Mouse (Mus musculus): ENCODE results near the gene Gpx8. TPM values are rescaled to one million over a fixed set of nuclear protein-coding genes. Genes with fewer than 3 reads are reported as not detected.
A peak's percentile ranks its signal among the peaks of the same experiment; 100 is the strongest.

The Gpx8 gene
- polyA plus RNA-seq, 1 experiment, result 10.7 TPM

DNA sequence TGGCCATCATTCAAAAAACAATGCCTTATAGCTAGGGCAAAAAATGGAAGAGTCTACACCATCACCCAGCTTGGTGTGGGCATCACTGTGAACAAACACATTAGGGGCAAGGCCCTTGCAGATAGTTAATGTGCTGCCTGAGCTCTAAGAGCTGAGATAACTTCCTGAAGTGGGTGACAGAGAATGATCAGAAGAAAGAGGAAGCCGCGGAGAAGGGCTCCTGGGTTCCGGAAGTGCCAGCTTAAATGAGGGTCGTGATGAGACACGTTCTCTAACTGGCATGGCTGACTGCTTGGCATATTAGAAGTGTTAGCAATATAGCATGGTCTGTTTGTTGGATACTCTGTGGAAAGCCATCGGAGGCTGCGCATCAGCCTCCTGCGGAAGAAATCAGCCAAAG lies 8.0 kb upstream of the Gpx8 start:
- Histone ChIP-seq H3K4me1 (ENCODE audit: control insufficient read depth, insufficient read depth, low read length) (no peaks in the 10 kb centered on the region), H3K27ac (ENCODE audit: insufficient read depth, low read length) (no peak overlapping the region), H3K4me3 (ENCODE audit: insufficient read depth, low read length) (no peak overlapping the region)
- TF ChIP-seq POLR2A (IDR thresholded peaks at IDR 0.05; ENCODE audit: extremely low read depth, insufficient read depth, low read length) (no peak), CTCF (IDR thresholded peaks at IDR 0.05; ENCODE audit: extremely low read depth, insufficient read depth, low read length) (no peak)

DNA sequence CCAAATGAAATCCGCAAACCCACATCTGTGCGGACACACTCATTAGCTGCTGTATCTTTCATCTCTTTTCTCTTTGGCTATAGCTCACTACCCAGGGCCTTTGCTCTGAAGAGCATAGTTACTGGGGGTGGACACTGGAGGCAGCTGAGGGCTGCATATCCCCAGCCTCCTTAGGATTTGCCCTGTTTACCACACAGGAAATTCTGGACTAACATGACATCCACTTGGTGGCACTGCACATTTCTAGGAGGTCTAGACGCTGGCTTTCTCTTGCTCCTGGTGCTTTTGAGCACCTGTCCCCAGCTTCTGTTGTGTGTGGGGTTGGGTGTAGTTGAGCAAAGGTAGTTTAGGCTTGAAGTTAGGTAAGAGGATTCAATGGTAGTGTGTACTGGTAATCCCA lies 1.4 kb upstream of the Gpx8 start:
- no peaks in the 10 kb centered on the region for H3K4me1 ChIP-seq (ENCODE audit: control insufficient read depth, insufficient read depth, low read length)
- H3K27ac ChIP-seq (ENCODE audit: insufficient read depth, low read length), result no peak overlapping the region
- TF ChIP-seq POLR2A (IDR thresholded peaks at IDR 0.05; ENCODE audit: extremely low read depth, insufficient read depth, low read length) (no peak), CTCF (IDR thresholded peaks at IDR 0.05; ENCODE audit: extremely low read depth, insufficient read depth, low read length) (peak; percentile 17; the same call in 1 of the 2 replicates)
- H3K4me3 ChIP-seq (ENCODE audit: insufficient read depth, low read length), result no peak overlapping the region

DNA sequence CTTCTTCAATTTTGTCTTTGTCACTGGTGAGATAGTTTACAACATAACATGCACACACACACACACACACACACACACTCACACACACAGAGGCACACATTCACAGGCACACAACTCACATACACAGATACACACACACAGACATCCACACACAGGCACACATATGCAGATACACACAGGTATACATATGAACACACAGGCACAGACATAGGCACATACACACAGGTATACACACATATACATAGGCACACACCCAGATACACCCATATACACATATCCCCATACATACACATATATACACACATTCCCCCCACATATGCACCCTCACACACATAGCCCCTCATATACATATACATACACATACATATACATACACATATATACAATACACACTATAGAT lies 808 bp upstream of the Gpx8 start:
- Histone ChIP-seq H3K4me1 (ENCODE audit: control insufficient read depth, insufficient read depth, low read length) (no peaks in the 10 kb centered on the region), H3K4me3 (ENCODE audit: insufficient read depth, low read length) (no peak overlapping the region), H3K27ac (ENCODE audit: insufficient read depth, low read length) (no peak overlapping the region)
- TF ChIP-seq POLR2A (IDR thresholded peaks at IDR 0.05; ENCODE audit: extremely low read depth, insufficient read depth, low read length), result no peak
- TF ChIP-seq CTCF (IDR thresholded peaks at IDR 0.05; ENCODE audit: extremely low read depth, insufficient read depth, low read length), result no peak

DNA sequence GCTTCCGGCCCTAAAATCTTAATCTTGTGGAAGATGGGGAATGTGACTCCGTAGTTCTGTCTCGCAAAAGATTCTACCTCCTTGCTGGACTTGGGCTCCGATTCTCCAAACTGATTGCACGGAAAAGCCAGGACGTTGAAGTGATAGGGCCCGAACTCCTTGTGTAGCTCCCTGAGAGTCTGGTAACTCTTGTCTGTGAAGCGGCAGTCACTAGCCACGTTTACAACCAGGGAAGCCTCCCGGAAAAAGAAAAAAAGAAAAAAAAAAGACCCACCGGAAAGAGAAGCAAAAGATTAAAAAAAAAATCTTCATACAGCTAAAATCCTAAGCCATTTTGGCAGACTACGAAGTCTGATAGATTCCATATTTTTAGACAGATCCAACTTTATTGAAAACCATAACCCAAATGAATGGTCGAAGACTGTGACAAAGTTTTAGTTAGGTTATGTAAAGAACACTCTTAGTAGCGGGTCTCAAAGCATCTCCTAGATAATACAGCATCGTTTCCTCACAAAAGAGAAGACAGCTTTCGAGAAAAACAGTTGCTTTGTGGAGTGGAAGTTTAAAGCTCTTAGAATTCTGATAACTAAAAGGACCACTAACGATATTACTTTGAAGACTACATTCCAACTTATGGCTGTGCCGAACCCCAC lies 626 bp downstream of the Gpx8 start:
- Histone ChIP-seq H3K4me3 (ENCODE audit: insufficient read depth, low read length) (peak overlapping the region; percentile 27; the same call in 1 of the 2 replicates), H3K27ac (ENCODE audit: insufficient read depth, low read length) (no peak overlapping the region), H3K4me1 (ENCODE audit: control insufficient read depth, insufficient read depth, low read length) (no peaks in the 10 kb centered on the region)
- TF ChIP-seq CTCF (IDR thresholded peaks at IDR 0.05; ENCODE audit: extremely low read depth, insufficient read depth, low read length) (no peak), POLR2A (IDR thresholded peaks at IDR 0.05; ENCODE audit: extremely low read depth, insufficient read depth, low read length) (no peak)

DNA sequence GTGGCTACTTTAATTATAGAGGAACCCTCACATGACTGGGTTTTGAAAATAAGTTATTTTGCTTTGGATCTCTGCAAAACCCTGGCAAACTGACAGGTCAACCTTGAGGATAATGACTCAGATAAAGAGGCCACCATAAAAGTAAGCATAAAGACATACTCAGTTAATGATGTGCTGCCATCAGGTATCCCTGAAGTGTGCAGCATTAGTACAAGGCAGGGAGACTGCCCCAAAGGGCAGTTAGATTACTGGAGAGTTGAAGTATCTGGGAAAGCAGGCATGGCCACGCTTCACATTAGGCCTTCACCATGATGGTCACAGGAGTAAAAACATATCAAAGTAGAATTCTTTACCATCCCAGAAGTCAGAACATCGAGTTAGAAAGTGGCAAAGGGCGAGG lies 1.3 kb downstream of the Gpx8 start:
- no peaks in the 10 kb centered on the region for H3K4me1 ChIP-seq (ENCODE audit: control insufficient read depth, insufficient read depth, low read length)
- no peak for TF ChIP-seq POLR2A (IDR thresholded peaks at IDR 0.05; ENCODE audit: extremely low read depth, insufficient read depth, low read length)
- TF ChIP-seq CTCF (IDR thresholded peaks at IDR 0.05; ENCODE audit: extremely low read depth, insufficient read depth, low read length), result no peak
- no peak overlapping the region; the same call in 1 of the 2 replicates for H3K4me3 ChIP-seq (ENCODE audit: insufficient read depth, low read length)
- no peak overlapping the region for H3K27ac ChIP-seq (ENCODE audit: insufficient read depth, low read length)

DNA sequence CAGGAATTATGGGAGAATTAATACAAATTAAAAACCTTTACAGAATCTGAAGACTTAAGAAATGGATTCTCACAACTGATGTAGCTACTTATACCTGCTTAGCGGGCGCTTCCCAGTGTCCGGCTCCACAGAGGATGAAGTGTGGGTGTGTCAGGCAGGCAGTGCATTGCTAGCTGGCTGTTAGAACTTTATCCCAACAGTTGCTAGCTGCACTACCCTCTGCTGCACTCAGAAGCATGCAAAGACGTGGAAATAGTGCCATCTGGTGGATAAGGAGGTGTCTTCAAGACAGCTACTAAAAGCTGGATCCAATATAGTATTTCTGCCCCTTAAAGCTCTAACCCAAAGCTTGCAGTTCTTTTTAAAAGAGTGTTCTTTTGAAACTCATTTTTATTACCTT lies 10.4 kb downstream of the Gpx8 start:
- peak; percentile 80 for TF ChIP-seq CTCF (IDR thresholded peaks at IDR 0.05; ENCODE audit: extremely low read depth, insufficient read depth, low read length)
- no peak for TF ChIP-seq POLR2A (IDR thresholded peaks at IDR 0.05; ENCODE audit: extremely low read depth, insufficient read depth, low read length)
- H3K4me1 ChIP-seq (ENCODE audit: control insufficient read depth, insufficient read depth, low read length), result no peaks in the 10 kb centered on the region
- no peak overlapping the region for H3K4me3 ChIP-seq (ENCODE audit: insufficient read depth, low read length)
- no peak overlapping the region for H3K27ac ChIP-seq (ENCODE audit: insufficient read depth, low read length)

DNA sequence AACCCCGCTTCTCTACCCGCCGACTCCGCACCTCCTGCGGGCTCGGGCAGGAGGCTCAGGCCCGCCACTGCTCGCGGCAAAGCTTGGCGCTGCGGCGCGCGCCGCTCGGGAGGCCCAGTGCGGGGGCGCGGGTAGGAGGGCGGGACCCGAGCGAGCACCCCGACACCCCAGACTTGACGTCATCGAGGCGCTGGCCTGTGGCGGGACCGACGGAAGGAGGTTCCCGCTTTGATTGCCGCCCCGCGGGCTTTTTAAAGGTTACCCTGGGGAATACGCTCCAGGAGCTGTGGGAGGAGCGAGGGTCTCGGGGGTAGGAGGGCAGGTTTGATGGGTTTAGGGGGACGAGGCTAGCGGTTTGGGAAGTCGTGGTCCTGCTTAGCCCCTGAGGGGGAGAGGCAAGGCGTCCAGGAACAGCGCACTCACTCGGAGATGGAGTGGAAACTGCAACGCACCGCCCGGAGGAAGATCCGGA lies 11.2 kb downstream of the Gpx8 start, which contains the start of gene Cdc20b:
Gene Cdc20b, plus strand, starts transcription at position 162 of the 472 bp plus-strand sequence.
- Histone ChIP-seq H3K4me3 (ENCODE audit: insufficient read depth, low read length) (peak within 1 kb of the TSS; percentile 19), H3K27ac (ENCODE audit: insufficient read depth, low read length) (no peak within 1 kb of the TSS), H3K4me1 (ENCODE audit: control insufficient read depth, insufficient read depth, low read length) (no peaks in the 10 kb centered on the region)
- TF ChIP-seq POLR2A (IDR thresholded peaks at IDR 0.05; ENCODE audit: extremely low read depth, insufficient read depth, low read length) (no peak), CTCF (IDR thresholded peaks at IDR 0.05; ENCODE audit: extremely low read depth, insufficient read depth, low read length) (no peak)

DNA sequence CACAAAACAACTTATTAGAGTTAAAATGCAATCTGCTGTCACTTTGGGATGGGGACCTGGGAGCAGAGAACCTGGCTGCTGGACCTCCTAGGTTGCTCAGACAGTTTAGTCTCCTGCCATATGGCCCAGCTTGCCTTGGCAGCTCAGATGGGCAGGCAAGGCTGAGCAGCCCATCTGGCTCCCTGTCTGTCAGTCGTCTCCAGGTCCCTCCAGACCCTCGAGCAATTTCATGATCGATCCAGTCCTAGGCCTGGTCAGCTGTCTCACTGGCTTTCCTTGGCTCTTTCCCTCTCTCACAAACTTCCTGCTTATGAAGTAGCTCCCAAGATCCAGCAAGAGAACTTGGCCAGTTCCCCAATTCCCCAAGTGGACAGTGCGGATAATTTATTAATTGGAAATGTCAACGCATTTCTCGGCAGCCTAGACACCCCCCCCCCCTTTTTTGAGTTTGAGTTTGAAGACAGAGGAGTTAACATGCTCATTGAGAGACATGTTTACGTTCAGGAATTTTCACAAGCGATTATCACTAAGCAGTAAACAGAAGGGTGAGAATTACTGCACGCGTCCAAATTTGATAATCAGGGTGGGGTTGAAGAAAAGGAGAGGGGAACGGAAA lies 11.8 kb downstream of the Gpx8 start:
- TF ChIP-seq CTCF (IDR thresholded peaks at IDR 0.05; ENCODE audit: extremely low read depth, insufficient read depth, low read length), result no peak
- TF ChIP-seq POLR2A (IDR thresholded peaks at IDR 0.05; ENCODE audit: extremely low read depth, insufficient read depth, low read length), result no peak
- peak overlapping the region; percentile 19; the same call in 1 of the 2 replicates for H3K4me3 ChIP-seq (ENCODE audit: insufficient read depth, low read length)
- no peaks in the 10 kb centered on the region for H3K4me1 ChIP-seq (ENCODE audit: control insufficient read depth, insufficient read depth, low read length)
- no peak overlapping the region for H3K27ac ChIP-seq (ENCODE audit: insufficient read depth, low read length)

DNA sequence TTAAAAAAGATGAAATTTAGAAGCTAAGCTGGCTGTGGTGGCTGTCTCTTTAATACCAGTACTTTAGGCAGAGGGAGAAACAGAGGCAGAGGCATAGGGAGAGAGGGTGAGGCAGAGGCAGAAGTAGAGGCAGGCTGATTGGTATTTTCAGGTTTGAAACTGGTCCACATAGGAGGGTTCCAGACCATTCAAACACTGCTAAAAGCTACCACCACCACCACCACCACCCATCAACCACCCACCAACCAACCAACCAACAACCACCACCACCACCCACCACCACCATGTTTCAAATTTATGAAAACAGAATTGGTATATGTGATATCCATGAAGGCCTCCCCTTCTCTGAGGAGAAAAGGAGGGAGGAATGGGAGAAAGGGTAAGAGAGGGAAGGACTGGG lies 13.4 kb downstream of the Gpx8 start:
- no peak overlapping the region for H3K27ac ChIP-seq (ENCODE audit: insufficient read depth, low read length)
- TF ChIP-seq CTCF (IDR thresholded peaks at IDR 0.05; ENCODE audit: extremely low read depth, insufficient read depth, low read length), result no peak
- no peak for TF ChIP-seq POLR2A (IDR thresholded peaks at IDR 0.05; ENCODE audit: extremely low read depth, insufficient read depth, low read length)
- no peaks in the 10 kb centered on the region for H3K4me1 ChIP-seq (ENCODE audit: control insufficient read depth, insufficient read depth, low read length)
- H3K4me3 ChIP-seq (ENCODE audit: insufficient read depth, low read length), result no peak overlapping the region
